Mouse (Mus musculus) CH12.LX (cell line): ENCODE data around the gene Jak1. TPM values are rescaled to one million over a fixed set of nuclear protein-coding genes. Genes with fewer than 3 reads are reported as not detected.

Source experiments
- DNase-seq: peaks from one replicate; pipeline ENCODE4 v3.0.0-alpha.2; 2013; ENCODE audit errors: extremely low read depth
- H3K27ac ChIP-seq: 2 replicates; pipeline ENCODE4 v1.5.1; 2012; ENCODE audit warnings: low read depth, mild to moderate bottlenecking, control low read depth, moderate library complexity; ENCODE audit not compliant: insufficient read depth
- H3K27me3 ChIP-seq: replicated peaks from 2 replicates; pipeline ENCODE3; 2012; ENCODE audit warnings: inconsistent platforms
- H3K36me3 ChIP-seq, 2 experiments: replicated peaks in 1 of 2; 2 replicates each; pipeline versions ENCODE3 to v1.6.1; 2012; ENCODE audit warnings: inconsistent platforms in 1 of 2, low read length in 1 of 2, mild to moderate bottlenecking in 1 of 2, mixed read lengths in 1 of 2, moderate library complexity in 1 of 2; ENCODE audit not compliant: control insufficient read depth in 1 of 2, insufficient read depth in 1 of 2
- H3K4me1 ChIP-seq, 2 experiments: 2 replicates each; pipeline ENCODE4 v1.6.1; 2012; ENCODE audit warnings: inconsistent platforms in 1 of 2, moderate library complexity in 1 of 2; ENCODE audit not compliant: insufficient read depth in 2 of 2, control insufficient read depth in 1 of 2
- H3K4me2 ChIP-seq: 2 replicates; pipeline ENCODE4 v1.6.1; 2012; ENCODE audit warnings: low read depth, mild to moderate bottlenecking, control low read depth; ENCODE audit not compliant: poor library complexity, insufficient read depth, severe bottlenecking
- H3K4me3 ChIP-seq, 3 experiments: fragments of 150-350 bp in 1 of 3; sonication (generic) in 1 of 3; replicated peaks in 1 of 3; 2 replicates each; pipeline versions ENCODE3 to v1.5.1; 2011 to 2012; ENCODE audit warnings: low read depth in 2 of 3, low read length in 2 of 3, mild to moderate bottlenecking in 2 of 3, moderate library complexity in 2 of 3, control low read depth in 1 of 3, improper control_type of control experiment in 1 of 3, inconsistent platforms in 1 of 3, mixed read lengths in 1 of 3; ENCODE audit not compliant: poor library complexity in 1 of 3
- H3K79me2 ChIP-seq: replicated peaks from 2 replicates; pipeline ENCODE4 v1.6.1; 2012; ENCODE audit warnings: mild to moderate bottlenecking, moderate library complexity; ENCODE audit not compliant: control insufficient read depth, poor library complexity, insufficient read depth, severe bottlenecking; ENCODE audit errors: extremely low read depth
- H3K9ac ChIP-seq: 2 replicates; pipeline ENCODE4 v1.6.1; 2012; ENCODE audit warnings: low read depth, mild to moderate bottlenecking, control low read depth, moderate library complexity; ENCODE audit not compliant: insufficient read depth
- H3K9me3 ChIP-seq: replicated peaks from 2 replicates; pipeline ENCODE3; 2012; ENCODE audit warnings: low read length, inconsistent platforms, mixed read lengths
- BHLHE40 ChIP-seq: IDR thresholded peaks from 2 replicates; pipeline ENCODE4 v1.6.1; 2011; ENCODE audit warnings: mild to moderate bottlenecking, low read depth, low read length, improper control_type of control experiment
- CHD1 ChIP-seq: IDR thresholded peaks from 2 replicates; pipeline ENCODE4 v1.6.1; 2012; ENCODE audit warnings: low read depth, low read length, improper control_type of control experiment, inconsistent platforms
- CHD2 ChIP-seq: IDR thresholded peaks from 2 replicates; pipeline ENCODE4 v1.6.1; 2011; ENCODE audit warnings: low read length, improper control_type of control experiment
- CTCF ChIP-seq, 2 experiments: IDR thresholded peaks in 1 of 2; conservative IDR thresholded peaks in 1 of 2; 2 replicates each; pipeline ENCODE4 v1.5.1; 2011 to 2012; ENCODE audit warnings: low read depth in 2 of 2, low read length in 2 of 2, improper control_type of control experiment in 1 of 2, inconsistent platforms in 1 of 2, mild to moderate bottlenecking in 1 of 2, moderate library complexity in 1 of 2
- E2F4 ChIP-seq: IDR thresholded peaks from 2 replicates; pipeline ENCODE4 v1.6.1; 2011; ENCODE audit warnings: low read depth, low read length, improper control_type of control experiment; ENCODE audit not compliant: insufficient replicate concordance
- ELF1 ChIP-seq: IDR thresholded peaks from 2 replicates; pipeline ENCODE4 v1.6.1; 2014; ENCODE audit warnings: low read depth, mild to moderate bottlenecking, inconsistent platforms, low read length, improper control_type of control experiment
- EP300 ChIP-seq: IDR thresholded peaks from 2 replicates; pipeline ENCODE4 v1.6.1; 2011; ENCODE audit warnings: low read length, improper control_type of control experiment
- ETS1 ChIP-seq: conservative IDR thresholded peaks from 2 replicates; pipeline ENCODE4 v1.6.1; 2012; ENCODE audit warnings: low read depth, mild to moderate bottlenecking, inconsistent platforms, low read length, improper control_type of control experiment, moderate library complexity
- GABPA ChIP-seq: IDR thresholded peaks from 2 replicates; pipeline ENCODE4 v1.6.1; 2012; ENCODE audit warnings: low read depth, low read length, improper control_type of control experiment, inconsistent platforms; ENCODE audit not compliant: insufficient replicate concordance
- HCFC1 ChIP-seq: IDR thresholded peaks from 2 replicates; pipeline ENCODE4 v1.6.1; 2012; ENCODE audit warnings: low read depth, mild to moderate bottlenecking, inconsistent platforms, low read length, improper control_type of control experiment
- JUN ChIP-seq: IDR thresholded peaks from 2 replicates; pipeline ENCODE4 v1.6.1; 2011; ENCODE audit warnings: low read depth, mild to moderate bottlenecking, low read length, improper control_type of control experiment, moderate library complexity; ENCODE audit not compliant: insufficient read depth
- JUND ChIP-seq: conservative IDR thresholded peaks from 2 replicates; pipeline ENCODE4 v1.6.1; 2011; ENCODE audit warnings: low read depth, low read length, improper control_type of control experiment
- MAX ChIP-seq: IDR thresholded peaks from 2 replicates; pipeline ENCODE4 v1.6.1; 2011; ENCODE audit warnings: low read length, improper control_type of control experiment
- MAZ ChIP-seq: IDR thresholded peaks from 2 replicates; pipeline ENCODE4 v1.6.1; 2012; ENCODE audit warnings: low read depth, mild to moderate bottlenecking, inconsistent platforms, low read length, improper control_type of control experiment, moderate library complexity
- MEF2A ChIP-seq: IDR thresholded peaks from 2 replicates; pipeline ENCODE4 v1.6.1; 2014; ENCODE audit warnings: low read depth, mild to moderate bottlenecking, inconsistent platforms, low read length, improper control_type of control experiment, borderline replicate concordance
- MXI1 ChIP-seq: IDR thresholded peaks from 2 replicates; pipeline ENCODE4 v1.6.1; 2011; ENCODE audit warnings: mild to moderate bottlenecking, low read depth, low read length, improper control_type of control experiment
- MYC ChIP-seq: IDR thresholded peaks from 2 replicates; pipeline ENCODE4 v1.6.1; 2011; ENCODE audit warnings: low read depth, mild to moderate bottlenecking, improper control_type of control experiment, low read length
- NELFE ChIP-seq: IDR thresholded peaks from 2 replicates; pipeline ENCODE4 v1.6.1; 2011; ENCODE audit warnings: low read depth, low read length, improper control_type of control experiment
- PAX5 ChIP-seq: IDR thresholded peaks from 2 replicates; pipeline ENCODE4 v1.6.1; 2012; ENCODE audit warnings: low read length, inconsistent platforms, mixed read lengths
- POLR2A ChIP-seq: IDR thresholded peaks from 2 replicates; pipeline ENCODE4 v1.6.1; 2011; ENCODE audit warnings: low read depth, mild to moderate bottlenecking, improper control_type of control experiment, low read length
- RAD21 ChIP-seq: IDR thresholded peaks from 2 replicates; pipeline ENCODE4 v1.6.1; 2011; ENCODE audit warnings: low read depth, mild to moderate bottlenecking, low read length, improper control_type of control experiment, moderate library complexity
- RCOR1 ChIP-seq: conservative IDR thresholded peaks from 2 replicates; pipeline ENCODE4 v1.6.1; 2012; ENCODE audit warnings: low read depth, mild to moderate bottlenecking, inconsistent platforms, low read length, improper control_type of control experiment
- SIN3A ChIP-seq: IDR thresholded peaks from 2 replicates; pipeline ENCODE4 v1.6.1; 2012; ENCODE audit warnings: low read length, improper control_type of control experiment, inconsistent platforms
- SMC3 ChIP-seq: IDR thresholded peaks from 2 replicates; pipeline ENCODE4 v1.6.1; 2011; ENCODE audit warnings: low read depth, low read length, improper control_type of control experiment
- TBP ChIP-seq: conservative IDR thresholded peaks from 2 replicates; pipeline ENCODE4 v1.6.1; 2011; ENCODE audit warnings: low read depth, low read length, improper control_type of control experiment
- TCF12 ChIP-seq: IDR thresholded peaks from 2 replicates; pipeline ENCODE4 v1.6.1; 2014; ENCODE audit warnings: low read depth, mild to moderate bottlenecking, inconsistent platforms, low read length, improper control_type of control experiment
- USF1 ChIP-seq: IDR thresholded peaks from 2 replicates; pipeline ENCODE4 v1.6.1; 2014; ENCODE audit warnings: low read depth, mild to moderate bottlenecking, inconsistent platforms, low read length, improper control_type of control experiment
- USF2 ChIP-seq: conservative IDR thresholded peaks from 2 replicates; pipeline ENCODE4 v1.6.1; 2011; ENCODE audit warnings: low read depth, low read length, improper control_type of control experiment
- ZC3H11A ChIP-seq: IDR thresholded peaks from 2 replicates; pipeline ENCODE4 v1.6.1; 2012; ENCODE audit warnings: low read depth, mild to moderate bottlenecking, inconsistent platforms, low read length, improper control_type of control experiment
- ZKSCAN1 ChIP-seq: IDR thresholded peaks from 2 replicates; pipeline ENCODE4 v1.6.1; 2012; ENCODE audit warnings: low read depth, inconsistent platforms, low read length, improper control_type of control experiment, borderline replicate concordance
- ZNF384 ChIP-seq: IDR thresholded peaks from 2 replicates; pipeline ENCODE4 v1.6.1; 2012; ENCODE audit warnings: low read depth, low read length, improper control_type of control experiment, inconsistent platforms
- dilution Hi-C: fragments of 300-500 bp; cut with MboI; formaldehyde crosslinking; loops from 2 replicates; pipeline ENCODE4 v1.14.3; 2020; ENCODE audit warnings: low sequenced_read_pairs; ENCODE audit not compliant: extremely low pct_unique_long_range_greater_than_20kb, extremely low pct_ligation_motif_present
- in situ Hi-C: fragments of 300-500 bp; cut with MboI; formaldehyde crosslinking; loops from 3 replicates; pipeline ENCODE4 v1.14.3; 2019; ENCODE audit warnings: low sequenced_read_pairs, low pct_ligation_motif_present, low pct_unique_long_range_greater_than_20kb, mixed read lengths
- polyA plus RNA-seq: library from polyadenylated mRNA; unstranded; fragments of >175 nt; gene quantifications from 2 replicates; pipeline ENCODE4 v1.2.1, GENCODE M21; 2012; ENCODE audit warnings: low read depth; ENCODE audit not compliant: insufficient read length
- total RNA-seq, 2 experiments: library from RNA; depleted of rRNA; stranded (reverse); fragments of 300-350 nt in 1 of 2; fragments of >200 nt in 1 of 2; gene quantifications; 2 replicates each; pipeline ENCODE4 v1.2.3; 2012 to 2014

Jak1 gene
- total and polyA plus RNA-seq, 3 experiments, result 28.6 to 51.4 (median 33.9) TPM

- no peak overlapping the region for H3K4me3 ChIP-seq
- no peaks in the 10 kb centered on the region for H3K9me3 ChIP-seq
- dilution Hi-C loops, result no loop called here
- no peak overlapping the region for H3K27ac ChIP-seq
- in situ Hi-C loops, result no loop called here
- peaks cover 0 to 18% of the 10 kb centered on the region in 2 experiments; a peak in 3 of 4 replicates for H3K4me1 ChIP-seq
- DNase-seq, result peak; percentile 38
- H3K79me2 ChIP-seq, result no peaks in the 10 kb centered on the region
- no peak overlapping the region for H3K4me2 ChIP-seq
- peaks cover 43 to 91% of the 10 kb centered on the region in 2 experiments for H3K36me3 ChIP-seq
- no peak overlapping the region for H3K9ac ChIP-seq
- no peaks in the 10 kb centered on the region for H3K27me3 ChIP-seq
- TF ChIP-seq EP300 (no peak), E2F4 (no peak), NELFE (no peak), GABPA (no peak), MEF2A (no peak), RCOR1 (no peak), ZKSCAN1 (no peak), TBP (no peak), USF1 (no peak), ETS1 (no peak), PAX5 (no peak), JUND (no peak)
- TF ChIP-seq, all 38 proteins: peak for 0
These were observed 92.3 kb downstream of the Jak1 start for GRCm38 (mm10) chr4:101172738-101173137.

- no peaks in the 10 kb centered on the region for H3K79me2 ChIP-seq
- no peaks in the 10 kb centered on the region for H3K27me3 ChIP-seq
- H3K4me3 ChIP-seq, result no peak overlapping the region
- H3K4me2 ChIP-seq, result no peak overlapping the region
- no peaks in the 10 kb centered on the region for H3K9me3 ChIP-seq
- peaks cover 45 to 94% of the 10 kb centered on the region in 2 experiments for H3K36me3 ChIP-seq
- H3K4me1 ChIP-seq, result peaks cover 0 to 18% of the 10 kb centered on the region in 2 experiments; a peak in 3 of 4 replicates
- dilution Hi-C loops (no loop called here), in situ Hi-C loops (loop anchor here (10.0 kb wide), 1 partner anchor 157 kb away; no protein-coding TSS in a partner anchor)
- peak; percentile 48 for DNase-seq
- TF ChIP-seq MEF2A, result no peak
- TF ChIP-seq MAZ, result no peak
- no peak for TF ChIP-seq CHD2
- peak; percentile 68 for TF ChIP-seq RAD21
- no peak for TF ChIP-seq CHD1
- TF ChIP-seq JUN, result no peak
- no peak for TF ChIP-seq USF1
- TF ChIP-seq MYC, result no peak
- no peak for TF ChIP-seq ZNF384
- TF ChIP-seq TCF12, result no peak
- no peak for TF ChIP-seq JUND
- TF ChIP-seq HCFC1, result no peak
- no peak for TF ChIP-seq POLR2A
- TF ChIP-seq CTCF (conservative IDR thresholded peaks at IDR 0.05 in 1 of 2, IDR thresholded peaks at IDR 0.05 in 1 of 2; ENCODE audit: low read depth in 2 of 2, low read length in 2 of 2), result peak; percentile 46 to 82
- TF ChIP-seq MAX, result no peak
- TF ChIP-seq GABPA, result no peak
- no peak for TF ChIP-seq ELF1
- no peak for TF ChIP-seq NELFE
- no peak for TF ChIP-seq MXI1
- no peak for TF ChIP-seq USF2
- TF ChIP-seq ZC3H11A, result no peak
- TF ChIP-seq SIN3A, result no peak
- no peak for TF ChIP-seq BHLHE40
- TF ChIP-seq PAX5, result no peak
- peak; percentile 44 for TF ChIP-seq SMC3
- H3K27ac ChIP-seq, result no peak overlapping the region
- H3K9ac ChIP-seq, result no peak overlapping the region
These were observed 96.8 kb downstream of the Jak1 start for GRCm38 (mm10) chr4:101168189-101168778.
